Mouse (Mus musculus) intestine, embryonic 16.5 days (tissue): ENCODE data around the gene Inmt. TPM values are rescaled to one million over a fixed set of nuclear protein-coding genes. Genes with fewer than 3 reads are reported as not detected.
A peak's percentile ranks its signal among the peaks of the same experiment; 100 is the strongest.
"Not testable (repeated sequence)": the region's sequence is repeated elsewhere in the genome, so short reads cannot be mapped to it uniquely, and the experiment has no call there.

ENCODE experiments used
- ATAC-seq: fragments of 200-750 bp; cut with Nextera tagmentation; 2 replicates; pipeline ENCODE4 v1.8.0; 2017; ENCODE audit warnings: moderate TSS enrichment, moderate library complexity
- H3K27ac ChIP-seq: fragments of 300-500 bp; sonication (generic); 2 replicates; pipeline ENCODE4 v1.5.1; 2014; ENCODE audit warnings: mild to moderate bottlenecking, low read length
- H3K27me3 ChIP-seq: fragments of 300-500 bp; sonication (generic); replicated peaks from 2 replicates; pipeline ENCODE4 v1.6.1; 2014; ENCODE audit warnings: low read length, control low read depth, mixed read lengths; ENCODE audit not compliant: control insufficient read depth, insufficient read depth
- H3K36me3 ChIP-seq: fragments of 300-500 bp; sonication (generic); 2 replicates; pipeline ENCODE4 v1.6.1; 2014; ENCODE audit warnings: low read length, control low read depth; ENCODE audit not compliant: control insufficient read depth, insufficient read depth
- H3K4me1 ChIP-seq: fragments of 300-500 bp; sonication (generic); 2 replicates; pipeline ENCODE4 v1.6.1; 2014; ENCODE audit warnings: low read length, control low read depth, mixed read lengths; ENCODE audit not compliant: control insufficient read depth, insufficient read depth
- H3K4me2 ChIP-seq: fragments of 300-500 bp; sonication (generic); 2 replicates; pipeline ENCODE4 v1.6.1; 2014; ENCODE audit warnings: low read depth, low read length, control low read depth
- H3K4me3 ChIP-seq: fragments of 300-500 bp; sonication (generic); 2 replicates; pipeline ENCODE4 v1.5.1; 2014; ENCODE audit warnings: mild to moderate bottlenecking, low read length
- H3K9ac ChIP-seq: fragments of 300-500 bp; sonication (generic); 2 replicates; pipeline ENCODE4 v1.6.1; 2014; ENCODE audit warnings: low read depth, low read length
- H3K9me3 ChIP-seq: fragments of 300-500 bp; sonication (generic); 2 replicates; pipeline ENCODE4 v1.6.1; 2016; ENCODE audit warnings: low read length, control low read depth; ENCODE audit not compliant: control insufficient read depth
- WGBS: fragments of 180-500 bp; shearing (Covaris S2); extraction: QIAGEN DNeasy Blood & Tissue Kit; methylation state at CpG from one replicate; pipeline ENCODE4 v1.1.7; 2014; 5-methylcytosine and 5-hydroxymethylcytosine counted together
- polyA plus RNA-seq: library from polyadenylated mRNA; unstranded; fragments of >200 nt; fragmentation: Nextera tagmentation; extraction: Ambion mirVana; gene quantifications from 2 replicates; pipeline ENCODE4 v1.2.1, GENCODE M21; 2015

Gene Inmt
- polyA plus RNA-seq, 1 experiment from 2014 or later = 0.33 TPM

DNA sequence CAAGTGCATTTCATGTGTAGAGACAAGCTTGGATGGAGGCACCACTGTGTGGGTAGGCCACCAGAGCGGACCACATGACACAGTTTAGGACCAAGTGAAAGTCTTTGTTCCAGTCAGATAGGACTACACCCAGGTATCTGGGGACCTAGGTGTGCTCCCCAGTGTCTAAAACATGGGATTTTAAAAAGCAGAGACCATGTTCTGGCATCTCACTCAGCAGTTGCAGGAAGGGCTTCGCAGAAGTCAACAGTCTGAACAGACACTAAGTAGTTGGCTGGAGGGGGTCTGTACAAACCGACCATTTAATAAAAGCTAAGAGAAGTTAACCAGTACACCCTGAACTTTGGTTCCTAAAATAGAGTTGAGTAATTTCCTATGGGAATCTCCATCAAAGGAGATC lies 18.3 kb upstream of the Inmt start:
- Histone ChIP-seq H3K27ac (no peak overlapping the region), H3K9ac (no peak overlapping the region), H3K36me3 (no peaks in the 10 kb centered on the region), H3K4me3 (no peak overlapping the region), H3K9me3 (no peaks in the 10 kb centered on the region), H3K4me2 (no peak overlapping the region), H3K4me1 (no peaks in the 10 kb centered on the region), H3K27me3 (no peaks in the 10 kb centered on the region)
- 83% methylated on average over 3 of the region's 3 CpGs for WGBS
- no peak for ATAC-seq

DNA sequence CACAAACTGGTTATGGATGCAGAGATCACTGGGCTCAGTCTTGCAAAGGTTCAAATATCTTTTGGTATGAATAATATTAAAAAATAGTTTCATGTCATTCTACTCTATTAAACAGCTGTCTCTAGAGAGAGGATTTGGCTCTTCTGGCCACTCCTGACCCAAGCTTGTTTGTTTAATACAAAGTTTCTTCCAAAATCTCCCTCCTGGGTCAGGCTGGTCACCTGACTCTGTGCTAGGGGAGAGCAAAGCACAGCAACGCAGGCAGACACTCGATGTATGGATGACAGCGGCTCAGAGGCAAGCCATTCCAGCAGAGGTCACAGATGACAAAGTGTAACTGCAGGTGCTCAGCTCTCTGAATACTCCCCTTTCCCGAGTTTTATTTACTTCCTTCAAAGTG lies 16.7 kb upstream of the Inmt start:
- WGBS = 54% methylated on average over 4 of the region's 4 CpGs
- ATAC-seq = no peak
- Histone ChIP-seq H3K27ac (no peak overlapping the region), H3K4me3 (no peak overlapping the region), H3K27me3 (no peaks in the 10 kb centered on the region), H3K4me2 (no peak overlapping the region), H3K9ac (no peak overlapping the region), H3K36me3 (no peaks in the 10 kb centered on the region), H3K9me3 (no peaks in the 10 kb centered on the region), H3K4me1 (no peaks in the 10 kb centered on the region)

GRCm38 (mm10) chr6:55189406-55189805 lies 14.6 kb upstream of the Inmt start:
- no peak overlapping the region for H3K4me3 ChIP-seq
- no peaks in the 10 kb centered on the region for H3K36me3 ChIP-seq
- no peaks in the 10 kb centered on the region for H3K4me1 ChIP-seq
- no peak for ATAC-seq
- H3K27ac ChIP-seq = no peak overlapping the region
- H3K9me3 ChIP-seq = no peaks in the 10 kb centered on the region
- no peak overlapping the region for H3K9ac ChIP-seq
- H3K27me3 ChIP-seq = no peaks in the 10 kb centered on the region
- no peak overlapping the region for H3K4me2 ChIP-seq

GRCm38 (mm10) chr6:55187827-55188226 lies 13.0 kb upstream of the Inmt start:
- not testable (repeated sequence) for H3K27ac ChIP-seq, H3K27me3 ChIP-seq, H3K4me3 ChIP-seq, ATAC-seq, H3K4me2 ChIP-seq, H3K9ac ChIP-seq, H3K4me1 ChIP-seq, H3K36me3 ChIP-seq, H3K9me3 ChIP-seq
- 94% methylated on average over 17 of the region's 17 CpGs for WGBS

- Histone ChIP-seq H3K36me3 (no peaks in the 10 kb centered on the region), H3K27me3 (no peaks in the 10 kb centered on the region), H3K27ac (no peak overlapping the region), H3K9ac (no peak overlapping the region), H3K4me2 (no peak overlapping the region), H3K4me3 (no peak overlapping the region), H3K9me3 (no peaks in the 10 kb centered on the region), H3K4me1 (no peaks in the 10 kb centered on the region)
- WGBS = 88% methylated on average over 1 of the region's 1 CpGs
- ATAC-seq = no peak
Measured at GRCm38 (mm10) chr6:55182655-55183430, 8.0 kb upstream of the Inmt start.

DNA sequence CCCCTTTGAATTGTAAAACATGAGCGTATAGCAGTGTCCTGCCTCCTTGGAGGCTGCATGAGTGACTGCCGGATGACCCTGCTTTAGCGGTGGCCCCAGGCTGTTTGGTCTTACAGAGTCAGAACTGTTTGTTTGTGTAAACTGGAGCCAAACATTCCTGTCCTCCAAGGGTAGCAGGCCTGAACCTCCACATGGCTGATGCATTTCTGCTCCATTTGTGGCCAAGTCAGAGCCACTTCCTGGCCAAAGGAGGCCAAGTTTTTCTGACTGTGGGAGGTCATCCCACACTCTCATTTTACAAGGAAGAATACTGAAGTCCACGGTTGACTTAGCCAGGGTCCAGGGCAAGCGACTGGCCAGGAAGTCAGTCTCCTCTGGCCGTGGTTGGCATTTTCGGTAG lies 4.7 kb upstream of the Inmt start:
- Histone ChIP-seq H3K27ac (no peak overlapping the region), H3K9me3 (no peaks in the 10 kb centered on the region), H3K4me1 (peaks cover 4% of the 10 kb centered on the region; the same call in 1 of the 2 replicates), H3K9ac (no peak overlapping the region), H3K36me3 (no peaks in the 10 kb centered on the region), H3K4me2 (no peak overlapping the region), H3K4me3 (no peak overlapping the region), H3K27me3 (no peaks in the 10 kb centered on the region)
- ATAC-seq = no peak
- 80% methylated on average over 7 of the region's 7 CpGs for WGBS

DNA sequence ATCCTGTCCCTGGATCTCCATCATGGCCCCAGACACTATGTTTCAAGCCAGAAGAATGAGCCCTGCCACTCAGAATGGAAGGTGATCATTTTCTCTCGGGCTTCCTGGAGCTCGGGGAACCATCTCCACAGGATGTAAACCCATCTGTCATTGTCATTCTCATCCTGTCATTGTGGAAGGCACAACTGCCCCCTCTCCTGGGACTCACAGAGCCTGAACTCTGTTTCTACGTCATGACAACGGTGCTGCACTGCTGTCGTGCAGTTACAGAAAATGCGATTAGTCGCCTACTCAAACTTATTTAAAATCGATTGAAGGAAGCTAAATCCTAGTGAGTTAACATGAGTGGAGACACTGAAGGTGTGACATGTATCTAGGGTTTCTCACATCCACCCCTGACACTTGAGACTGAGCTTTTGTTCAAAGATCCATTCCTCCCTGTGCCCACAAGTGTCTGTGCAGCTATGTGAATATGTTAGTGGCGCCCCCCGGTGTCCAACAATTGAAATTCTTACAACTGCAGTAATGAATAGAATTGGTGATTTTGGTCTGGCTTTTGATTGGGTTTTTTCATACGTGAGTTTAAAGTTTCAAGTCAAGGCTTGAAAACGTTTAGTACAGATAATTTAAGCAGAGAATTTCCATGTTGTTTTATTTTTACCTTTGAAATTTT lies 2.4 kb upstream of the Inmt start:
- 47% methylated on average over 12 of the region's 12 CpGs for WGBS
- Histone ChIP-seq H3K9ac (no peak overlapping the region), H3K4me3 (no peak overlapping the region), H3K4me2 (no peak overlapping the region), H3K36me3 (no peaks in the 10 kb centered on the region), H3K27ac (no peak overlapping the region), H3K4me1 (peaks cover 4% of the 10 kb centered on the region; the same call in 1 of the 2 replicates), H3K9me3 (no peaks in the 10 kb centered on the region), H3K27me3 (no peaks in the 10 kb centered on the region)
- ATAC-seq = no peak

- no peak overlapping the region for H3K27ac ChIP-seq
- H3K27me3 ChIP-seq = no peaks in the 10 kb centered on the region
- H3K4me3 ChIP-seq = no peak overlapping the region
- no peaks in the 10 kb centered on the region for H3K9me3 ChIP-seq
- ATAC-seq = no peak
- H3K9ac ChIP-seq = no peak overlapping the region
- H3K4me2 ChIP-seq = no peak overlapping the region
- H3K36me3 ChIP-seq = no peaks in the 10 kb centered on the region
- 30% methylated on average over 5 of the region's 5 CpGs for WGBS
- H3K4me1 ChIP-seq = peaks cover 4% of the 10 kb centered on the region; the same call in 1 of the 2 replicates
Measured at GRCm38 (mm10) chr6:55175892-55176291, 1.0 kb upstream of the Inmt start.

DNA sequence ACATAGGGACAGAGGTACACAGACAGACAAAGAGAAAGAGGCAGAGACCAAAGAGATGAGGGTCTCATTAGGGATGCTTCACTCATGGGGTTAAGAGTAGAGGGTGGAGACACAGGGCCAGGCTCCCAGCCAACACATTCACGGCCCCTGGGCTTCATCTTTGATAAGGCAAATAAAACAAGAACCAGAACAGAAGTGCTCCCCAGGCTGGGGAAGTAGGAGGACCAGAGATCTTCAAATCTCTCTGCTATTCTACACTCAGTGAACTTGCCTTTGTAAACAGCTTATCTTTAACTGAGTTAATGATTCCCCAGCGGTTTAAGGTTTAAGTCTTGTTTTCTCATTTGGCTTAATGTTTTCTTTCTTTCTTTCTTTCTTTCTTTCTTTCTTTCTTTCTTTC lies 613 bp upstream of the Inmt start:
- Histone ChIP-seq H3K9me3 (no peaks in the 10 kb centered on the region), H3K27ac (no peak overlapping the region), H3K9ac (no peak overlapping the region), H3K4me3 (no peak overlapping the region), H3K4me2 (no peak overlapping the region), H3K4me1 (peaks cover 4% of the 10 kb centered on the region; the same call in 1 of the 2 replicates), H3K27me3 (no peaks in the 10 kb centered on the region), H3K36me3 (no peaks in the 10 kb centered on the region)
- ATAC-seq = peak; percentile 55; the same call in 1 of the 2 replicates
- 24% methylated on average over 2 of the region's 2 CpGs for WGBS
